In the genomic region with DNA sequence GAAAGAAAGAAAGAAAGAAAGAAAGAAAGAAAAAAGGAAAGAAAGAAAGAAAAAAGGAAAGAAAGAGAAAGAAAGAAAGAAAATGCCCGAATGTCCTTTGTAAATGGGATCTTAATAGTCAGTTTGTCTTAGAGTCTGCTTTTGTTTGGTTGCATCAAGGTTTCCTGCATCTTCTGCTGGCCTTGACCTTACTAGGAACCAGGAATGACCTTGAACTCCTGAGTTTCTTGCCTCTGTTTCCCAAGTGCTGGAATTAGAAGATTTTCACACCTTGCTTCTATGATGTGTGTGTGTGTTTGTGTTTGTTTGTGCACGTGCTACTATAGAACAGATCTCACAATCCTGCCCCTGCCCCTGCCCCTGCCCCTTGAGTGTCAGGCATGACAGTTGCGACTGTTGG, we compare ENCODE assay signal across 20 mouse cellular contexts. TPM values are rescaled to one million over a fixed set of nuclear protein-coding genes. Genes with fewer than 3 reads are reported as not detected.
"Had no signal": no experiment of that assay in that cellular context is flagged by ENCODE, and none has a peak within 500 bp of the region (broad histone marks: within the 10 kb centered on the region; RNA-seq: fewer than 3 reads in every experiment).

No protein-coding gene starts in this region.

- H3K36me3 ChIP-seq: liver, embryonic 15.5 days; midbrain, embryonic 12.5 days; stomach, embryonic 15.5 days had no signal

- H3K9ac ChIP-seq: liver, embryonic 15.5 days; lung, embryonic 14.5 days; midbrain, embryonic 12.5 days; stomach, embryonic 15.5 days had no signal

- ATAC-seq: midbrain, embryonic 16.5 days had no signal

- DNase-seq: lung, adult 18-20 months; lung, embryonic 14.5 days; lung, postnatal 10 days; lung, postnatal 4 days; midbrain, embryonic 14.5 days; right cerebral cortex, postnatal 14 days; thymus, adult 2 months; thymus, postnatal 25 days; thymus, postnatal 4 days had no signal

- H3K4me3 ChIP-seq: liver, embryonic 15.5 days; midbrain, embryonic 10.5 days; midbrain, embryonic 12.5 days; myocyte; stomach, embryonic 15.5 days had no signal

- H3K27me3 ChIP-seq: liver, embryonic 15.5 days; stomach, embryonic 15.5 days had no signal

- H3K9me3 ChIP-seq: liver, embryonic 15.5 days; midbrain, embryonic 10.5 days; midbrain, embryonic 12.5 days; stomach, embryonic 15.5 days had no signal

- H3K27ac ChIP-seq: liver, embryonic 15.5 days; midbrain, embryonic 12.5 days; stomach, embryonic 15.5 days; stomach, postnatal 0 days had no signal

- H3K4me2 ChIP-seq: liver, embryonic 15.5 days; lung, embryonic 14.5 days; midbrain, embryonic 12.5 days; stomach, embryonic 15.5 days had no signal

RNA-seq across cellular contexts. Expression of a gene that starts 39.0 kb away (rescaled TPM):
- total RNA-seq: megakaryocyte, adult 5-6 weeks; megakaryocyte-erythroid progenitor cell, adult 5-6 weeks had no signal
- polyA plus RNA-seq: liver, embryonic 15.5 days; lung, embryonic 14.5 days; midbrain, embryonic 10.5 days; midbrain, embryonic 12.5 days; myocyte; neural tube, embryonic 11.5 days; spleen, adult 2 months; stomach, embryonic 15.5 days had no signal
